Mouse (Mus musculus) kidney, embryonic 15.5 days (tissue): ENCODE data around the gene Cit. TPM values are rescaled to one million over a fixed set of nuclear protein-coding genes. Genes with fewer than 3 reads are reported as not detected.

Experiments used
- ATAC-seq: fragments of 200-750 bp; cut with Nextera tagmentation; replicated peaks from 2 replicates; pipeline ENCODE4 v1.8.0; 2017; ENCODE audit warnings: moderate TSS enrichment; ENCODE audit not compliant: low FRiP score
- H3K27ac ChIP-seq: fragments of 300-500 bp; sonication (generic); 2 replicates; pipeline ENCODE4 v1.5.1; 2015; ENCODE audit warnings: mild to moderate bottlenecking, inconsistent platforms
- H3K27me3 ChIP-seq: fragments of 300-500 bp; sonication (generic); 2 replicates; pipeline ENCODE4 v1.6.1; 2015; ENCODE audit warnings: inconsistent platforms
- H3K36me3 ChIP-seq: fragments of 300-500 bp; sonication (generic); 2 replicates; pipeline ENCODE4 v1.6.1; 2015; ENCODE audit warnings: inconsistent platforms
- H3K4me1 ChIP-seq: fragments of 300-500 bp; sonication (generic); 2 replicates; pipeline ENCODE4 v1.6.1; 2015; ENCODE audit warnings: inconsistent platforms
- H3K4me2 ChIP-seq: fragments of 300-500 bp; sonication (generic); 2 replicates; pipeline ENCODE4 v1.6.1; 2015; ENCODE audit warnings: moderate library complexity, mild to moderate bottlenecking, inconsistent platforms
- H3K4me3 ChIP-seq: fragments of 300-500 bp; sonication (generic); replicated peaks from 2 replicates; pipeline ENCODE4 v1.5.1; 2015; ENCODE audit warnings: mild to moderate bottlenecking, inconsistent platforms
- H3K9ac ChIP-seq: fragments of 300-500 bp; sonication (generic); 2 replicates; pipeline ENCODE4 v1.6.1; 2015; ENCODE audit warnings: mild to moderate bottlenecking, inconsistent platforms
- H3K9me3 ChIP-seq: fragments of 300-500 bp; sonication (generic); replicated peaks from 2 replicates; pipeline ENCODE4 v1.6.1; 2016; ENCODE audit warnings: inconsistent platforms
- WGBS: fragments of 180-500 bp; shearing (Covaris S2); methylation state at CpG from one replicate; pipeline ENCODE4 v1.1.7; 2015; ENCODE audit warnings: mixed read lengths; 5-methylcytosine and 5-hydroxymethylcytosine counted together
- polyA plus RNA-seq: library from polyadenylated mRNA; unstranded; fragments of >200 nt; fragmentation: Nextera tagmentation; extraction: Ambion mirVana; gene quantifications from 2 replicates; pipeline ENCODE4 v1.2.1, GENCODE M21; 2015

Cit gene
- polyA plus RNA-seq, 1 experiment from 2014 or later = 39.2 TPM

DNA sequence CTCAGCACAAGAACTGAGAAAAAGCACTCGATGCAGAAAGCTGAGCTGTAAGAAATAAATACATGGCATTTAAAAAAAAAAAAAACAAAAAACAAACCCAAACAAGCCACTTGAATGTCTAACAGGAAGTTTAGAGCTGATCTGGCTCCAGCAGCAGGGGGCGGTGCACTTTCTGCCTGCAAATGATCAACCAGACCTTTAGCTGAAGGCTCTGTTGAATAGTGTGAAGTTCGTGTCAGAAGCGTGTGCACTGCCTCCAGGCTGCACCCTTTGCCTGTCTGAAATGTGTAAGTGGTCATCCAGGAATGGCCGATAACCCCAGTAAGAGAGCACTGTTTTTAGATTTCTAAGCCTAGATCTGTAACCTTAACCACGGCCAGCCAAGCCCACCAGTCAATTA is 173.7 kb downstream of the Cit start:
- peak overlapping the region; percentile 69 for H3K27ac ChIP-seq
- H3K36me3 ChIP-seq = peaks cover 88% of the 10 kb centered on the region
- no peaks in the 10 kb centered on the region for H3K27me3 ChIP-seq
- H3K9ac ChIP-seq = no peak overlapping the region
- 0 out of 2 replicates have a peak overlapping the region, but pooled peaks have one; percentile 10 for H3K4me2 ChIP-seq
- H3K4me3 ChIP-seq = no peak overlapping the region
- no peak for ATAC-seq
- 53% methylated on average over 6 of the region's 6 CpGs for WGBS
- peaks cover 48% of the 10 kb centered on the region for H3K4me1 ChIP-seq
- H3K9me3 ChIP-seq = no peaks in the 10 kb centered on the region

DNA sequence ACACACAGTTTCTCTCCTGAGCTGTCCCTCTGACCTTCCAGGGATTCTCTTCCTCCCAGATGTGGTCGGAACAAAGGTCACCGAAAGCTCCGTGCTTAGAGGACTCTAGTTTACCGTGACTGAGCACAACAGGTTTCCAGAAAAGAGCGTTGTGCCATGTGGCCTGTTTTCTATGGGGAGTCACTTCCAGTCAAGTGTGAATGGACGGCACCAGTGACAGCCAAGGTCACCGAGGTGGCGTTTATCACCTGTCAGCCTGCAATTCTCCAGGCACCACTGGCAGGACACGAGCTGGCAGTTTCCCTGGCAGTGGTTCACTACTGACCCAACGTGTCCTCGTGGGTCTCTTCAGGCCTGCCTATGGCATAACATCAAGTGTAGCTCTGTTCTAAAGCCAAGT is 174.3 kb downstream of the Cit start:
- Histone ChIP-seq H3K36me3 (peaks cover 82% of the 10 kb centered on the region), H3K4me2 (0 out of 2 replicates have a peak overlapping the region, but pooled peaks have one; percentile 10), H3K4me3 (no peak overlapping the region), H3K4me1 (peaks cover 45% of the 10 kb centered on the region), H3K27ac (peak overlapping the region; percentile 69), H3K27me3 (no peaks in the 10 kb centered on the region), H3K9ac (no peak overlapping the region), H3K9me3 (no peaks in the 10 kb centered on the region)
- WGBS = 34% methylated on average over 11 of the region's 11 CpGs
- ATAC-seq = no peak

DNA sequence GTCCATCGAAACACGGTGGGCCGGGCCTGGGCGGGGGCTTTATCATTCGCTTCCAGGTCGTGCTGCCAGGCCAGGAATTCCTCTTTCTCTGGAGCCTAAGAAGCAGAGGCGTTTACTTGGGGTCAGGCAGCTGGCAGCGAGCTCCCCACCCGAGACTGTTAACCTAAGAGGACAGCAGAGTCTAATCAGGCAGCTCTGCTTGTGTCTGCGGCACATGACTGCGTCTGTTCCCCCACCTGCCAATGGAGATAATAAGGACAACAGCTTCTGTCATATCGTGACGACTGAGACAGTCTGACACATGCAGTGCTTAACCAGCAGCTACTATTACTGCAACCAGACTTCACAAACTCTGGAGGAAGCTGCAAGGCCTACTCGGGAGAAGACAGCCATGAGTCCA is 176.5 kb downstream of the Cit start:
- Histone ChIP-seq H3K9ac (no peak overlapping the region), H3K4me2 (0 out of 2 replicates have a peak overlapping the region, but pooled peaks have one; percentile 88), H3K9me3 (no peaks in the 10 kb centered on the region), H3K36me3 (peaks cover 61% of the 10 kb centered on the region), H3K4me3 (peak overlapping the region; percentile 93; the same call in 1 of the 2 replicates), H3K27me3 (no peaks in the 10 kb centered on the region), H3K4me1 (peaks cover 45% of the 10 kb centered on the region), H3K27ac (peak overlapping the region; percentile 96; the same call in 1 of the 2 replicates)
- WGBS = 86% methylated on average over 14 of the region's 14 CpGs
- ATAC-seq = no peak

DNA sequence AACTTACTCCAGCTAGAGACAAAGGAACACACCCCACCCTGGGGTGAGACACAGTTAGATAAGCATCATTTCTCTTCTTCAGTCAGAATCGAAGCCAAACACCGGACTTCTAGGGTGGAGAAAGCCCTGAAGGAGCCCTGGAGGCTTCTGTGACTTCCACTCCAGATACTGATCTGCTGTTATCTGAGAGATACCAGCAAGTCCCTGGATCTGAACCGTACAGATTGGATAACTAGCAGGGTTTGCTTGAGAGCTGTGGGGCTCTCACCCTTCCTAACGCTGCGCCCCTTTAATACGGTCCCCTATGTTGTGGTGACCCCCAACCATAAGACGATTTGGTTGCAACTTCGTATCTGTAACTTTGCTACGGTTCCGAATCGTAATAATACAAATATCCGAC is 177.1 kb downstream of the Cit start:
- Histone ChIP-seq H3K27me3 (no peaks in the 10 kb centered on the region), H3K4me3 (peak overlapping the region; percentile 93), H3K4me1 (peaks cover 45% of the 10 kb centered on the region), H3K36me3 (peaks cover 55% of the 10 kb centered on the region), H3K9me3 (no peaks in the 10 kb centered on the region), H3K4me2 (peak overlapping the region; percentile 88), H3K9ac (0 out of 2 replicates have a peak overlapping the region, but pooled peaks have one; percentile 86), H3K27ac (peak overlapping the region; percentile 96)
- 90% methylated on average over 12 of the region's 12 CpGs for WGBS
- no peak for ATAC-seq

DNA sequence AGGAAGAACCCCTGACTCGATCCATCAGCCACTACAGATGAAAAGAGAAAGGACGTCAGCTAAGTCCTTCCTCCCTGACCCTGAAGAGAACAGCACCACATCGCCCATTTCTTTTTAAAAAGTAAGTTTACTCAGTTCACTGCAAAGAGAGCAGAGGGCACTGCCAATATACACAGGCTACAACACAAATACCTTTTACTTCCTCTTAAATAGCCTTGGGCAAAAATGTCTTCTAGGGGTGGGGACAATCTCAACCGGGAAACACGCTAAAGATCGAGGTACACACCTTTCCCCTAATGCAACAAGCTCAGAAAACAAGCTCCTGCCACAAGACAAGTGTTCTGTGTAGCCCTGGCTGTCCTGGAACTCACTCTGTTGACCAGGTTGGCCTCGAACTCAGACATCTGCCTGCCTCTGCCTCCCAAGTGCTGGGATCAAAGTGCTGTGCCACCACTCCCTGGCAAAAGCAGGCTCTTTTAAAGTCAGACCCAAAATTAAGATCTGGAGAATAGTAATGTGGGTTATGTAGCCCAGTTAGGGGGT is 177.7 kb downstream of the Cit start:
- Histone ChIP-seq H3K9ac (peak overlapping the region; percentile 86), H3K4me2 (peak overlapping the region; percentile 88), H3K4me3 (peak overlapping the region; percentile 93), H3K27ac (peak overlapping the region; percentile 96), H3K36me3 (peaks cover 49% of the 10 kb centered on the region), H3K9me3 (no peaks in the 10 kb centered on the region), H3K4me1 (peaks cover 45% of the 10 kb centered on the region), H3K27me3 (no peaks in the 10 kb centered on the region)
- WGBS = 67% methylated on average over 7 of the region's 7 CpGs
- no peak for ATAC-seq

DNA sequence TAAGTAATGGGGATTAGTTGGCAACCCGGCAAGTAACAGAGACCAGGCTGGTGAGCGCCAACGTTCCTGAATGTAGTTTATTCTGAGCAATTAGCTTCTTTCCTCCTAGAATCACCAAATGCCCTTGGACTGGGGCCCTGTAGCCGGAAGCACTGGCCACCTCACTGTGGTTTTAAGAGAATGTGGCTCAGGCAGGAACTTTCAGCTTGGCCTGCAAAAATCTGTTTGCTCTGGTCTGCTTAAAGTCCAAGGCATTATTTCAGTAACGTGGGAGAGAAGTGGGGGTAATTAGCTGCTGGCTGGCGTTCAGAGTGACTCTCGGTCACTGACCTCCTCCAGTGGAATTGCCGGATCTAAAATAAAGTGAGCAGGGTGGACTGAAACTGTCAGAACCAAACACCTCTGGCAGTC is 178.2 kb downstream of the Cit start:
- H3K4me2 ChIP-seq = peak overlapping the region; percentile 88
- H3K9ac ChIP-seq = peak overlapping the region; percentile 86
- no peaks in the 10 kb centered on the region for H3K27me3 ChIP-seq
- H3K27ac ChIP-seq = peak overlapping the region; percentile 96
- no peaks in the 10 kb centered on the region for H3K9me3 ChIP-seq
- WGBS = 13% methylated on average over 8 of the region's 8 CpGs
- ATAC-seq = no peak
- H3K4me1 ChIP-seq = peaks cover 44% of the 10 kb centered on the region
- H3K36me3 ChIP-seq = peaks cover 43% of the 10 kb centered on the region
- H3K4me3 ChIP-seq = peak overlapping the region; percentile 93

DNA sequence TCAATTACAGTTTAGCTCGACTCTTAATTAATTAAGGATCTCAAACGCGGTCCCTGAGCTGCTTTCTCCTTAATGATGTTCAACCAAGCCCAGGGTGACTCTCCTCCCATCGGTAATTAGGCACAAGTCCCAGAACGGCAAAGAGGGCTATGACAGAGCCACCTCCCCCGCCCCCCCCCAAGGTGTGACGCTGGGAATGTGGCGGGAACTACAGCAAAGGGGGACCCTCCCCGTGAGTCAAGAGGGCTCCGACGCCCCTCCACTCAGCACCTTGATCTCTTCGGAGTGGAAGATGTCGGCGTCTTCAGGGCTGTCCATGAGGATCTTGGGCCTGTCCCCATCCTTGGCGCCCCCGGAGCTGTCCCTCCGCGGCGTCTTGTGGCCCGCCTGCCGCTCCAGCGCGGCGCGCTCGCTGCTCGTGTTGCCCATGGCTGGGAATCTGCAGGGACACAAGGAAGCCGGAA is 178.8 kb downstream of the Cit start:
- peak overlapping the region; percentile 88 for H3K4me2 ChIP-seq
- 0% methylated on average over 28 of the region's 28 CpGs for WGBS
- peak overlapping the region; percentile 86 for H3K9ac ChIP-seq
- H3K4me1 ChIP-seq = peaks cover 38% of the 10 kb centered on the region
- peak overlapping the region; percentile 96 for H3K27ac ChIP-seq
- no peaks in the 10 kb centered on the region for H3K9me3 ChIP-seq
- H3K4me3 ChIP-seq = peak overlapping the region; percentile 93
- peaks cover 38% of the 10 kb centered on the region for H3K36me3 ChIP-seq
- no peaks in the 10 kb centered on the region for H3K27me3 ChIP-seq
- ATAC-seq = peak; percentile 72

DNA sequence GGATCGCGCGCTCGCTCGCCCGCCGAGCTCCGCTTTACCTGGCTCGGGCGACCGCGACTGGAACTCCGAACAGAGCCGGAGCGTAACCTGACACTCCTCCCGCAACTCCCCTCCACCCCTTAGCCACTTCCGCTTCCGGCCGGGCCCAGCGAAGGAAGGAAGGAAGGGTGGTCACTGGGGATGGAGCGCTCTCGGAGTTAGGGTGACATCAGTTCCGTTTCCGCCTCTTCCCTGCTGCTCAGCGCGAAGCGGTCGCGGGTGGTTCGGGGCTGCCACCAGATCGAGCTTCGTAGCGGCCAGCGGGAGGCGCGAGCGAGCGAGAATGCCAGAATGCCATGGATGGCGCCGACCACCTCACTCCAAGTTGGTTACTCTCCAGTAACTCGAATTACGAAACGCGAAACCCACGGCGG is 179.3 kb downstream of the Cit start, which contains the start of gene Prkab1:
Gene Prkab1, minus strand, starts transcription at position 182 of the 413 bp plus-strand sequence.
- Histone ChIP-seq H3K9ac (peak within 1 kb of the TSS; percentile 86), H3K27me3 (no peaks in the 10 kb centered on the region), H3K9me3 (no peaks in the 10 kb centered on the region), H3K4me3 (peak within 1 kb of the TSS; percentile 93), H3K27ac (peak within 1 kb of the TSS; percentile 96), H3K4me2 (peak within 1 kb of the TSS; percentile 88), H3K4me1 (peaks cover 33% of the 10 kb centered on the region), H3K36me3 (peaks cover 33% of the 10 kb centered on the region)
- ATAC-seq = peak; percentile 97
- under 1% methylated on average over 46 of the region's 46 CpGs for WGBS

DNA sequence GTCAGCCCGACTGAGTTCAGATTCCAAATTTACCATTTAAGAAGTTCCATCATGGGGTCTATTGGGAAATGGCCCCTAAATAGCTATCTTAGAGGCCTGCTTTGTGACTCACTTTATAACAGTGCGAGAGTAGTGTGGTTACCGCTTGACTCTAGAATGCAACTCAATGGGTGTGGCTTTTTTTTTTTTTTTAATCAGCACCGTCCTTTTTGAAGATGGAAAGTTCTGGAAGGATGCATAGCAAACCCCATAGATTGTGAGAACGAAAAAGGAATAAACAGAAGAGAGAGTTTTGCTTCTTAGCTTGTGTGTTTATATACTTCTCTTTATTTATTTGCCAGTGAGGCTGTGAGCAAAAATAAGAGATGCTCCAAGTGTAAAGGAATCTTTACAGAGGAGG is 181.0 kb downstream of the Cit start:
- H3K4me3 ChIP-seq = no peak overlapping the region
- ATAC-seq = no peak
- H3K9ac ChIP-seq = no peak overlapping the region
- H3K27ac ChIP-seq = no peak overlapping the region
- H3K27me3 ChIP-seq = no peaks in the 10 kb centered on the region
- no peaks in the 10 kb centered on the region for H3K9me3 ChIP-seq
- H3K4me2 ChIP-seq = no peak overlapping the region
- 91% methylated on average over 5 of the region's 5 CpGs for WGBS
- peaks cover 15% of the 10 kb centered on the region for H3K36me3 ChIP-seq
- peaks cover 29% of the 10 kb centered on the region for H3K4me1 ChIP-seq

DNA sequence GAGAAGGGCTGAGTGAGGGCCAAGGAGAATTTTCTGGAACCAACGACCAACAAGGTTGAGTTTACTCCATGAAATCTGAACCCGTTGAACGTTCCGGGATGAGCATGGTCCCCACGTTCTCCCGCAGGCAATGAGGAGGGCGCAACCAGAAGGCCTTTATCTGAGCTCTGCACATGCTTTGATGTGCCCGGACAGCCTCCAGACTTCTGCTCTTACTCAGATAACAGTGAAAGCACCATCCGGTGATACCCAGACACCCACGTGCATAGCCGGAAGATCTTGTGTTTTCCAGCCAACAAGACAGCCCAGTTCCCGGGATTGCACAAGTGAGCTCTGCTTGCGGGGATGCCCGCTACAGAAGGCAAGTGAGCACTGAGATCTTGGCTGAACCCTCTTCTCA is 181.5 kb downstream of the Cit start:
- H3K27ac ChIP-seq = no peak overlapping the region
- no peak overlapping the region for H3K9ac ChIP-seq
- no peak overlapping the region for H3K4me3 ChIP-seq
- H3K9me3 ChIP-seq = no peaks in the 10 kb centered on the region
- H3K4me2 ChIP-seq = no peak overlapping the region
- peaks cover 10% of the 10 kb centered on the region for H3K36me3 ChIP-seq
- ATAC-seq = no peak
- no peaks in the 10 kb centered on the region for H3K27me3 ChIP-seq
- H3K4me1 ChIP-seq = peaks cover 29% of the 10 kb centered on the region
- 91% methylated on average over 14 of the region's 14 CpGs for WGBS

DNA sequence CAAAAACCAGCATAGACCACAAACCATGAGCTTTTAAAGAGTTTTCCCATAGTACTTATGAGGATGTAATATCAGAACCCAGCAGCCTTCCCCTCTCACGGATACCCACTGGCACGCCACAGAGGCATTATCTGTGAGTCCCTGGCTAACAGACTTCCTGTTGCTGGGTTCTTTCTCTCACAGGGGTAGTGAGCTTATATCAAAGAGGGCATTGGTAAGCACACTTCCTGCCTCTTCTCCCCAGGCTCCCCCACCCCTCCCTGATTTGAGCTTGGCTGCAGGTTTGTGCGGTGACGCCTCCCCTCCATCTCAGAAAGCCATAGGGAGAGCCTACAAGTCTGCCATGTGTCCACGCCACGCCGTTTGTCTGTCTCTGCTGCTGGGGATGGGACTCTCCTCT is 184.0 kb downstream of the Cit start:
- H3K4me2 ChIP-seq = no peak overlapping the region
- WGBS = 72% methylated on average over 7 of the region's 7 CpGs
- no peaks in the 10 kb centered on the region for H3K27me3 ChIP-seq
- H3K36me3 ChIP-seq = no peaks in the 10 kb centered on the region
- peaks cover 7% of the 10 kb centered on the region for H3K4me1 ChIP-seq
- ATAC-seq = no peak
- H3K9me3 ChIP-seq = no peaks in the 10 kb centered on the region
- no peak overlapping the region for H3K9ac ChIP-seq
- no peak overlapping the region for H3K27ac ChIP-seq
- no peak overlapping the region for H3K4me3 ChIP-seq

DNA sequence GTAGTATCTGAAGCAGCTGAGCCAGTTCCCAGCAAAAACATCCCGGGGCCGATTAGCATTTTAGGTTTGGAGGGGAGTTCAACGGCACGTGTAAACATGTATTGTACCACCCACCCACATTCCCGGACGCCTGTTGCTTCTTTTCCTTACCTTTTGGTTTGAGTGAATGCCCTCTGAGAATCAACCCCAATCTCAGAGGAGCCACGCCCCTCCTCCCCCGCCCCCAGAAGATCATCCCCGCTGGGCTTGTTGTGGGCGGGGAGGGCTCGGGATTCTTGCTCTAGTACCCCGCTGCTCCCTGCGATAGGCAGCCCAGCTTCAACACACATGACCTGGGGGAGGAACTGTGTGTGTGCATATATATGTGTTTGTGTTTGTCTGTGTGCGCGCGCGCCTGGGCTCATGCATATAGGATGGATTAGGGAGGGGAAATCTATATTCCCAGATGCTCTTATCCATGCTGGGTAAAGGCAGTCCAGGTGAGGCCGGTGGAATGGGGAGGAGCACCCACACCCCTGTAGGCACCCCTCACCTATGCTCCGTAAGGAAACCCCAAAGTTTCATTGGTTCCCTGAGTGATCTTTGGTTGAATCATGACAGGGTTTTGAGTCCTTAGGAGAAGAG is 185.6 kb downstream of the Cit start:
- Histone ChIP-seq H3K9ac (no peak overlapping the region), H3K4me1 (peaks cover 7% of the 10 kb centered on the region), H3K9me3 (no peaks in the 10 kb centered on the region), H3K36me3 (no peaks in the 10 kb centered on the region), H3K4me2 (peak overlapping the region; percentile 48), H3K4me3 (0 out of 2 replicates have a peak overlapping the region, but pooled peaks have one; percentile 2), H3K27ac (no peak overlapping the region), H3K27me3 (no peaks in the 10 kb centered on the region)
- 4% methylated on average over 19 of the region's 19 CpGs for WGBS
- ATAC-seq = 0 out of 2 replicates have a peak, but pooled peaks have one; percentile 18
